Mouse (Mus musculus) olfactory bulb, adult 2 months (tissue): ENCODE results near the gene Olfr543.

Experiments used
- CTCF ChIP-seq: fragments of 200-500 bp; IDR thresholded peaks from 2 replicates; pipeline ENCODE4 v1.5.1; 2012; ENCODE audit warnings: low read depth, mild to moderate bottlenecking, low read length, moderate library complexity; ENCODE audit not compliant: insufficient read depth
- POLR2A ChIP-seq: fragments of 200-500 bp; IDR thresholded peaks from 2 replicates; pipeline ENCODE4 v1.6.1; 2012; ENCODE audit warnings: mild to moderate bottlenecking, low read depth, low read length, moderate library complexity; ENCODE audit not compliant: insufficient read depth

- TF ChIP-seq CTCF: no peak
- no peak for TF ChIP-seq POLR2A
These were observed 13.9 kb downstream of the Olfr543 start for GRCm38 (mm10) chr7:102467566-102467965.
